Mouse (Mus musculus): ENCODE measurements around the gene Resf1. TPM values are rescaled to one million over a fixed set of nuclear protein-coding genes. Genes with fewer than 3 reads are reported as not detected.
"Not testable (repeated sequence)": the region's sequence is repeated elsewhere in the genome, so short reads cannot be mapped to it uniquely, and the experiment has no call there.

The Resf1 gene
- polyA plus RNA-seq, 1 experiment from 2014 or later: 61.6 TPM

- no peak overlapping the region for H3K27ac ChIP-seq
- H3K27me3 ChIP-seq (ENCODE audit: low read depth, poor library complexity, severe bottlenecking): no peaks in the 10 kb centered on the region
- H3K9me3 ChIP-seq (replicated peaks): no peaks in the 10 kb centered on the region
- DNase-seq (ENCODE audit: low spot score): no peak
- no peak overlapping the region for H3K4me3 ChIP-seq
- H3K4me1 ChIP-seq: no peaks in the 10 kb centered on the region
- no peaks in the 10 kb centered on the region for H3K36me3 ChIP-seq
Observed at GRCm38 (mm10) chr6:149357155-149357554, 47.9 kb downstream of the Resf1 start.

GRCm38 (mm10) chr6:149362533-149362932, 53.3 kb downstream of the Resf1 start:
- 97% methylated on average over 20 of the region's 20 CpGs for WGBS
- H3K27me3 ChIP-seq (ENCODE audit: low read depth, poor library complexity, severe bottlenecking); DNase-seq (ENCODE audit: low spot score); H3K4me1 ChIP-seq; H3K9me3 ChIP-seq (replicated peaks); H3K36me3 ChIP-seq; H3K4me3 ChIP-seq; H3K27ac ChIP-seq: not testable (repeated sequence)

- not testable (repeated sequence) for H3K27ac ChIP-seq; H3K27me3 ChIP-seq (ENCODE audit: low read depth, poor library complexity, severe bottlenecking); H3K4me1 ChIP-seq; H3K9me3 ChIP-seq (replicated peaks); H3K4me3 ChIP-seq; DNase-seq (ENCODE audit: low spot score); H3K36me3 ChIP-seq
- 86% methylated on average over 2 of the region's 2 CpGs for WGBS
Observed at GRCm38 (mm10) chr6:149365975-149366374, 56.8 kb downstream of the Resf1 start.

- WGBS: 87% methylated on average over 2 of the region's 2 CpGs
- H3K9me3 ChIP-seq (replicated peaks): no peaks in the 10 kb centered on the region
- no peak for DNase-seq (ENCODE audit: low spot score)
Observed at GRCm38 (mm10) chr6:149366403-149366802, 57.2 kb downstream of the Resf1 start.

GRCm38 (mm10) chr6:149374986-149375457, 65.8 kb downstream of the Resf1 start:
- peak; percentile 44 for DNase-seq (ENCODE audit: low spot score)
- WGBS: 54% methylated on average over 2 of the region's 2 CpGs
- Histone ChIP-seq H3K4me1 (no peaks in the 10 kb centered on the region), H3K36me3 (no peaks in the 10 kb centered on the region), H3K27ac (no peak overlapping the region), H3K9me3 (replicated peaks) (no peaks in the 10 kb centered on the region), H3K27me3 (ENCODE audit: low read depth, poor library complexity, severe bottlenecking) (no peaks in the 10 kb centered on the region), H3K4me3 (no peak overlapping the region)

More at GRCm38 (mm10) chr6:149366403-149366802, 57.2 kb downstream of the Resf1 start:
- H3K27me3 ChIP-seq (ENCODE audit: low read depth, poor library complexity, severe bottlenecking): no peaks in the 10 kb centered on the region
- no peaks in the 10 kb centered on the region for H3K4me1 ChIP-seq
- H3K27ac ChIP-seq: no peak overlapping the region
- no peak overlapping the region for H3K4me3 ChIP-seq
- H3K36me3 ChIP-seq: no peaks in the 10 kb centered on the region

GRCm38 (mm10) chr6:149383531-149383930, 74.3 kb downstream of the Resf1 start:
- no peak overlapping the region for H3K4me3 ChIP-seq
- no peak for DNase-seq (ENCODE audit: low spot score)
- WGBS: 75% methylated on average over 2 of the region's 2 CpGs
- H3K27me3 ChIP-seq (ENCODE audit: low read depth, poor library complexity, severe bottlenecking): no peaks in the 10 kb centered on the region
- no peaks in the 10 kb centered on the region for H3K4me1 ChIP-seq
- H3K36me3 ChIP-seq: no peaks in the 10 kb centered on the region
- no peak overlapping the region for H3K27ac ChIP-seq
- H3K9me3 ChIP-seq (replicated peaks): no peaks in the 10 kb centered on the region

Other genes with a start within 250 kb of the Resf1 start
- 7.6 and 8.7 TPM in 2 replicates for gene Dennd5b, start 207.7 kb upstream of the Resf1 start, polyA plus RNA-seq (2016; fragmentation: Nextera tagmentation; extraction: Ambion mirVana)
- not detected in 2 replicates for gene Gm10203, start 179.2 kb upstream of the Resf1 start, polyA plus RNA-seq (2016; fragmentation: Nextera tagmentation; extraction: Ambion mirVana)
- 14.4 and 15.8 TPM in 2 replicates for gene Etfbkmt, start 169.6 kb upstream of the Resf1 start, polyA plus RNA-seq (2016; fragmentation: Nextera tagmentation; extraction: Ambion mirVana)
- 39.5 and 44.0 TPM in 2 replicates for gene Amn1, start 120.7 kb upstream of the Resf1 start, polyA plus RNA-seq (2016; fragmentation: Nextera tagmentation; extraction: Ambion mirVana)
- gene Bicd1, start 99.5 kb downstream of the Resf1 start, polyA plus RNA-seq (2016; fragmentation: Nextera tagmentation; extraction: Ambion mirVana): 5.0 and 5.6 TPM in 2 replicates

All from limb, embryonic 10.5 days (tissue).